Mouse (Mus musculus): ENCODE results near the gene Ifna11.

Ifna11 gene

GRCm38 (mm10) chr4:88841438-88841911 lies 21.7 kb downstream of the Ifna11 start, which contains the start of gene Ifna4:
Ifna4 (plus strand) TSS chr4:88841861.
- DNase-seq: no peak

- no peak for DNase-seq
Measured at GRCm38 (mm10) chr4:88845334-88845733, 25.6 kb downstream of the Ifna11 start.

GRCm38 (mm10) chr4:88849698-88850097 lies 29.9 kb downstream of the Ifna11 start, which contains the start of gene Ifna1:
Ifna1 (plus strand) TSS chr4:88850087.
- no peak for DNase-seq

- no peak for DNase-seq
Measured at GRCm38 (mm10) chr4:88851026-88851763, 31.4 kb downstream of the Ifna11 start.

GRCm38 (mm10) chr4:88859214-88859613 lies 39.5 kb downstream of the Ifna11 start:
- no peak for DNase-seq

- DNase-seq: no peak
Measured at GRCm38 (mm10) chr4:88863309-88863708, 43.5 kb downstream of the Ifna11 start.

GRCm38 (mm10) chr4:88864599-88864998 lies 44.8 kb downstream of the Ifna11 start:
- DNase-seq: no peak

GRCm38 (mm10) chr4:88865011-88865569 lies 45.3 kb downstream of the Ifna11 start:
- peak in 1 of 2 experiments; percentile 7 for DNase-seq

GRCm38 (mm10) chr4:88867366-88867925 lies 47.7 kb downstream of the Ifna11 start:
- peak; percentile 73 to 79 for DNase-seq

- DNase-seq: peak; percentile 15 to 42
Measured at GRCm38 (mm10) chr4:88867926-88868911, 48.5 kb downstream of the Ifna11 start.

All from kidney, postnatal 25 days (tissue).